Mouse (Mus musculus) heart, adult 2 months (tissue): Measurements from ENCODE around the gene Fam178b.

Source experiments
- CTCF ChIP-seq: fragments of 200-600 bp; IDR thresholded peaks from 2 replicates; pipeline ENCODE4 v1.8.1; 2022; ENCODE audit warnings: antibody characterized with exemption, mild to moderate bottlenecking, moderate library complexity
- EP300 ChIP-seq: fragments of 200-500 bp; IDR thresholded peaks from 2 replicates; pipeline ENCODE4 v1.6.1; 2011; ENCODE audit warnings: low read depth, low read length, control low read depth; ENCODE audit not compliant: insufficient read depth

- TF ChIP-seq CTCF (no peak), EP300 (no peak)
These were observed 158.9 kb downstream of the Fam178b start for GRCm38 (mm10) chr1:36524058-36524457.
